Mouse (Mus musculus) granulocyte monocyte progenitor cell, adult 5-6 weeks (primary cell): ENCODE measurements around the gene Rgs7bp. TPM values are rescaled to one million over a fixed set of nuclear protein-coding genes. Genes with fewer than 3 reads are reported as not detected.
A peak's percentile ranks its signal among the peaks of the same experiment; 100 is the strongest.
"Not testable (repeated sequence)": the region's sequence is repeated elsewhere in the genome, so short reads cannot be mapped to it uniquely, and the experiment has no call there.

Source experiments
- ATAC-seq: replicated peaks from 2 replicates; pipeline ENCODE4 v1.8.0; 2016; ENCODE audit warnings: mild to moderate bottlenecking, moderate TSS enrichment, inconsistent platforms; ENCODE audit not compliant: poor library complexity, severe bottlenecking
- total RNA-seq, 2 experiments: library from RNA; stranded (forward) in 1 of 2; stranded (reverse) in 1 of 2; fragments of 200-712, 200-1000 nt in 1 of 2; fragments of >200 nt in 1 of 2; fragmentation: Nextera tagmentation in 1 of 2; gene quantifications; 2 replicates each; pipeline ENCODE4 v1.2.3; 2014 to 2017

Gene Rgs7bp
- total RNA-seq, 2 experiments from 2014 or later = 0.21 to 1.1 TPM

DNA sequence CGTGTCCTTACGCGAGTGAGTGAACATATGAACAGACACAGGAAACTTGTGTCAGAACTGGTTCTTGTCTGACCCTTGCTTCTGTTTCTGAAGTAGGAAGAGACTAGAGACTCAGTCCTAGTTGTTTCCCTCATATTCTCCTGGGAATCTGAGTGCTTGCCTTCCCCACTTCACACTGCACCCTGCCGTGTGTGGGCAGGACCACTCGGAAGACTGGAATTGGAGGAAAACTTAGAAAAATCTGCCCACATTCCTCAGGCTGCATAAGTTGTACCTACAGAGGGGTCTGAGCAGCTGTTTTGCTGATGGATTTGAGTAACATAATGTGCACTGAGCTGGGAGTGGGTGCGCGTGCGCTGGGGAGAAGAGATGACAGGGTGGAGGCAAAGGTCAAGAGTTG lies 114.2 kb downstream of the Rgs7bp start:
- ATAC-seq = no peak

DNA sequence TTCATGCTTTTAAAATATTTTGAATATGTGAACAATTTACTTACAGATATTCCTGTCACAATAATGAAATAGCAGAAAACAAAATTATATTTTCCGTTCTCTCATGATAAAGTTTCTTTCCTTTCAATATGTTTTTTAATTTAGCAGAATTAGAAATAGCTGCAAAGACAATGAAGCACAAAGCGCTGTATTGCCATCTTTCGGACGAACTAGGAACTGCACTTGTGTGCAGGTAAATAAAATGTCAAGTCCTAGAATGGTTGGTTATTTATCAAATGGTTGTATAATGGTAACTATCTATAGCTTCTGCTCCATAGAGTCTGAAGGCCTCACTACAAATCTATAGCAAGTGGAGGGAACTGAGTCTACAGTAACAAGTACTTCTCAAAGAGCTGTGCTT lies 114.9 kb downstream of the Rgs7bp start:
- peak; percentile 66 for ATAC-seq

DNA sequence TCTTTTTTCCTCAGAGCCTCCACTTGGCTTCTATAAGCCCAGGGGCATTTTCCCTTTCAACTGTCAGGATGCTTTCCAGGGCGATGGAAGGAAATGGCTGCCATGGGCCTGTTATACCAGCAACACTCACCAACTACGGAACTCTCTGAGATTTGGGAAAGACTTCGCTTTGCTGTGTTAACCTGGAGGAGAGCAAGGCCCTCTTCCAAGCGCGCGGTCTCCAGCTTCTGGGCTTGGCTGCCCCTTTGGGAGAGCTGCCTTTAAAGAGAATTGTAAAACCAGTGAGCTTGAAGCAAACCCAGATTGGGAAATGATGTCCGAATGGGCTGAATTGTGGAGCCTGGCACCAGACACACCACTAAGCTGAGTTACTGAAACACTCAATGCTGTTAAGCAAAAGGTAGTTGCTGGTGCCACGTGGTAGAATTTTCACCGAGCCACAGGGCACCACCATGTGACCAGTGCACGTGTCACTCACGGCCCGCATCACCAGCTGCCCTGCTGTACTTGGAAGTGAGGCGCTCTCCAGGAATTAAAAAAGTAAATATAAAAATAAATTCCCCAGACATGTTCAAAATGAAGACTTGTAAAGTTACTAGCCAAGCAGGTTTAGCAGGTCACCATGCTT lies 115.7 kb downstream of the Rgs7bp start:
- ATAC-seq = no peak

DNA sequence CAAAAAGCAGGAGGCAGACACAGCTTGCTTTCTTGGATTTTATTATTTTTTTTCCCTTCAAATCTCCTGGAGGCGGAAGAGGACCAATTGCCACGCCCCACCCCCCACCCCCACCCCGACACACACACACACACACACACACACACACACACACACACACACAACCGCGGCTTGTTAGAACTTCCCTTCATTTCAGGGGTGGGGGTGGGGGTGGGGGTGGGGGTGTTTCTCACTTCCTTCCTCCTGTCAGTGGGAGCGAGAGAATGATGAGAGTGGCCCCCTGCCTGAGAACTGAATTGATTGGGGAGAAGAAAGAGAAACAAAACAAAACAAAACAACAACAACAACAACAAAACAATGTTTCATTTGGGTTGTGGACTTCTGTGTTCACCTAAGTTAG lies 117.0 kb downstream of the Rgs7bp start:
- ATAC-seq = peak; percentile 60

DNA sequence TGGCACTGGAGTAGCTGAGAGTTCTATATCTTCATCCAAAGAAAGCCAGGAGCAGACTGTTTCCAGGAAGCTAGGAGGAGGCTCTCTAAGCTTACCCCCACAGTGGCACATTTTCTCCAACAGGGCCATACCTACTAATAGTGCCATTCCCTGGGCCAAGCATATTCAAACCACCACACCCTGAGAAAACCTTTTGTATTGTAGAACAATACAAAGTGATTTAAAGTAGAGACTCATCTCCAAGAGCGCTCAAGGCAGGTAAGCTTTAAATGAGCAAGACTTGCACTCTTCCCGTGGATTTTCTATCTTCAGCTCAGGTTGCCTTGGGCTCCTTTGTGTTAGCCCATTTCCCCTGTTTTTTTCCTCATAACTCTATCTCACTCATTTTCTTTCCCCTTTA lies 118.1 kb downstream of the Rgs7bp start:
- no peak for ATAC-seq

DNA sequence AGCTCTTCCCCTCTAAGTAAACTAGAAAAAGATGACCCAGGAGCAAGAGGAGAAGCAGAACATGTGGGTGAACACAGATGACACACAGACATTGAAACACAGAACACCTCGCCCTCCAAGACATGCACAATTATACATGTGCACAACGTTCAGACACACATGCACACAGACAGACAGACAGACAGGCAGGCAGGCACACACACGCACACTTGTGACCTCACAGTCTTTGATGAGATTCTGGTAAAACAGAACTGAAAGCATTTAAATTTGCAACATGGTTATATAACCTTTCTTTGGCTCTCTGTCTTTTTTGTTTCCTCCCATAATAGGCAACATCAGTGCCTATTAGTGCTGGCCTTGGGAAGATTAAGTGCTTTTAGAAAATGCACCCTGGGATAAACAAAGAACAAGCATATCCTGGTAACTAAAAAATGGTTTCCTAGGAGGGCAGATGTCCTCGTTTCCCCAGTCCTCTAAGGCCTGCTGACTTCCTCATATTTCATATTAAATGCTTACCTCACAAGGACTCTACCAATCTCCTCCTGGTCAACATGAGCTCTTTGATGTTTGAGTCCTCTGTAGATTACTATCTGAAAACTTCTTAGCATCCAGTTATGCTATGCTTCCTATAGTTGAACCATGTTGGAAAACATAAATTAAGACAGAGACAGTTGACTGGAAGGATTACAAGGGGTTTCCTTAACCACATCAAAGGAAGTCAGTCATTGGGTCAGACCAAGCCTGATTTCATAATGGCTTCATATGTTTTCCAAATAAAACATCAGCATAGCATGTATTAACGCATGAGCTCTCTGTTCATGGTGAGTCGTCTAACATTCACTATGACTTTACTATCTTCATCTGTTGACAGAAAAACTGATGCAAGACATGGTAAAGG lies 122.8 kb downstream of the Rgs7bp start:
- peak; percentile 77 for ATAC-seq

DNA sequence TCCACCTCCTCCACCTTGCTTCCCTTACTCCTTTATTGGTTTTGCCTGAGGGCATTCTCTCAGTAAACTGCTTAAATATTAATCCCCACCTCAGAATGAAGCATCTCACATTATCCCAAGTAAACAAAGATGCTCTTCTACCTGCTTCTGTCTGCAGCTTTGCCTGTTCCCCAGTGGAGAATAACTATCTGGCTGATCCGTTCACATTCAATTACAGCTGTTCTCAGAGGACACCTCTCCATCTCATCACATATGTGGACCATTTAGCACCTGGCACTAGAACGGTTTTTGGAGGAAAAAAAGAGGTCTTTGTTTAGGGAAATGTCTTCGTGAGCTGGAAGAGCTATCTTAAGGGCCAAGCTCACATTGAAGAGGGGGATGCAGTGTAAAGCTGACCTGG lies 123.9 kb downstream of the Rgs7bp start:
- no peak for ATAC-seq

DNA sequence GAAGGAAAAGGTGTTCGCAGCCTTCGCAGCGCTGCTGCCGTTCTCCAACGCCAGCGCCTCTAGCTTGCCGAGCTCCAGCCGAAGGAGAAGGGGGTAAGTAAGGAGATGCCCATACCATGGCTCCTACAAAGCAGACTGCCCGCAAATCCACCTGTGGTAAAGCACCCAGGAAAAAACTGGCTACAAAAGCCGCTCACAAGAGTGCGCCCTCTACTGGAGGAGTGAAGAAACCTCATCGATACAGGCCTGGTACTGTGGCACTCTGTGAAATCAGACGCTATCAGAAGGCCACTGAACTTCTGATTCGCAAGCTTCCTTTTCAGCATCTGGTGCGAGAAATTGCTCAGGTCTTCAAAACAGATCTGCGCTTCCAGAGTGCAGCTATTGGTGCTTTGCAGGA lies 136.1 kb downstream of the Rgs7bp start:
- ATAC-seq = peak; percentile 25; the same call in 1 of the 2 replicates

DNA sequence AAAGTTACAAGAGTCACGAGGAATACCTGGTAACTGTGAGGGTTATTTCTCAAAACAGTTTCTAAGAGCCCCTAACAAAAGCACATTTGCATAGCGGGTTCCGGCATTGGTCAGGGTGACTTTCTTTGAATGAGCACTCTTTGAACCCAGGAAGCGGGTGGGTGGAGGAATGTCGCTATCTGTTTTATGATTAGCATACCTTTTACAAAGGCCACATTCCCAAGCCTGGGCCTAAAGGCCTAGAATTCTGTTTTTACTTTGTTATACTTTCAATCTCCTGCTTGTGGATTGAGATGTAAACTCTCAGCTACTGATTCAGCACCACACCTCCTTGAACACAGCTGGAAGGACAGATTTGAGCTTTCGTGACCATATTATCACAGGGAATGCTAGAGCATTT lies 138.0 kb downstream of the Rgs7bp start:
- ATAC-seq = not testable (repeated sequence)

DNA sequence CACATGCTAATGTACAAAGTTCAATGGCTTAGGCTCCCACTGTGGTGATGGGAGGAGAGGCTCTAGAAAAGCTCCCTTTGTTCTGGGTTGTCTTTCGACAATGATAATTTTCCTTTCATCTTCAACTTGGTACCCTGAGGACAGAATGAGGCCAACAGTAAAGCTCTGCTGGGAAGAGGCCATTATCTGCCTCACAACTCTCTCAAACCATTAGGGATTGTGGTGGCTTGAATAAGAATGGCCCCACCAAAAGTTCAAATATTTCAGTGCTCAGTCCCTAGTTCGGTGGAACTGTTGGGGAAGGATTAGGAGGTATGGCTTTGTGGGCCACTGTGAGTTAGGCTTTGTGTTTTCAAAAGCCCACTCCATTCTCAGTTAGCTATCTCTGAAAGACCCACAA lies 138.6 kb downstream of the Rgs7bp start:
- no peak for ATAC-seq

DNA sequence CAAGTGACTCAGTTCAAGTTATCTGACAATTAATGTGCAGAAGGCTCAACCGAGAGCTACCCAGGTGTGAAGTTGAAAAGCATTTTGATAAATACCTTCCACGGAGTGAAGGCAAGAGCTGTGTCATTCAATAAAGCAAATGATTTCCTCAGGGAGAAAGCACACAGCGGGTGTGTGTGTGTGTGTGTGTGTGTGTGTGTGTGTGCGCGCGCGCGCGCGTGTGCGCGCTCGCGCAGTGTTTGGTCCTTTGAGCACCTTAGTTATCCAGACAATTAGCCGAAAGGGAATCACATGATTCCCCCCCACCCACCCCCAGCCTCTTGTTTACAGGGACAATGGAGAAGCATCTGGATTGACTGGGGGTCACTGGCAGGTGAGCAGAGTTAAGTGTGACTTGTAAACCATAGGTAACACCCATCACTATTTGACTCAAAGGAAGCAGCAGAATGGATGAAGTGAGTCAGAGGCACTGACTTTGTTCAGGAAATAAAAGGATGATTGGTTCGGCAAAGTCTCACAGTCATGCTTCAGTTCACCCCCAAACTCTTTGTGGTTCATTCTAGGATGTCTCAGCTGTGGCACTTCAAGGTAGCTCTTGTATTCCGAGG lies 140.3 kb downstream of the Rgs7bp start:
- no peak for ATAC-seq

DNA sequence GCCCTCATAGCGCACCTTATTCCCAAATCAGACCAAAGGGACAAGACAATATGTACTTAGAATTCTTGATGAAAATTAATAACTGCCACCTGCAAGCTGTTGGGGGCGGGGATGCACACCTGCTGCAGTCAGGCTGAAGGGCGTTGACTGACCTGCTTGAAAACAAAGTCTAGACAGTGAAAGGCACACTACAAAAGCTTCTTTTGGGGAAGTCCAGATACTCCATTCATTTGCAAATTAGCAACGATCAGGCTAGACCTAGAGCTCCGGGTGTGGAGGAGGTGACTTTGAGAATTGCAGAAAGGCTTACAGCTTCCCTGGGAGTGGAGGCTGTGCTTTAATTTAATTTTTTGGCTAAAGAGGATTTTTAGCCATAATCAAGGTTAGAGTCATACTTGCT lies 143.1 kb downstream of the Rgs7bp start:
- ATAC-seq = not testable (repeated sequence)

DNA sequence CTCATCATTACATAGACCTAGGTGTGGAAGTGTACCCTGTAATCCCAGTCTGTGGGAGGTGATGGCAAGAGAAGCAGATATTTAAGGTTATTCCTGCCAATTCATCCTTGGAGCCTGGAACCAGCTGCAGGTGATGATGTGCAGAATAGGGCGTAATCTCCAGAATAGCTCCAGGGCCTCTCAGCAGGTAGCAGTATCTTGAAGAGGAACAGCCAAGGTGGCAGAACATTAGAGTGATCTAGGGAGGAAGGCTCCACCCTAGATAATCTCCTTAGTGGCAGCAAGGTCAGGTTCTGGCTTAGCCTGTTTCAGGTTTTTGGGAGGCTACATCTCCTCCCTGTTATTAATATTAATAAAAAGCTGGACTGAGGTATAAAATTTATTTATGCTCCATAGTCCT lies 143.7 kb downstream of the Rgs7bp start:
- ATAC-seq = not testable (repeated sequence)

DNA sequence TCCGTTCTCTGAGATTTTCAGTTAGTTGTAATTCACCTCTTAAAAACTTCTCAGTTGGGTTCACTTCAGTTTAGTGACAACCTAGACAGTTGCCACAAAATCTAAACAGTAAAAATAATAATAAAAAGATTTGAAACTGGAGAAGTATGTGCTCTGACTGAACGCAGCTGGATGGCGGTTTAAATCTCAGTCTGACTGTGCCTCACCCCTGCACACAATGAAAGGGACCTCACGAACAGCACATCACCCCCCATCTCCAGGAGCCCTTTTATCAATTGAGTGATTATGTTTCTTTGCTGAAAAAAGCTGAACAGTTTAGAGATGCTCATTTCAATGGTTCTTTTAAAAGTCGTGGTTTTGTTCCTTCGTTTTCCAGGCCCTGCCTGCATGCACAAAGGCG lies 146.0 kb downstream of the Rgs7bp start:
- no peak for ATAC-seq

Other genes with a start within 250 kb of the Rgs7bp start
- 40.5 and 47.2 TPM in 2 replicates for gene Cwc27, start 237.8 kb downstream of the Rgs7bp start, total RNA-seq (2014; fragmentation: Nextera tagmentation)
- 52.3 and 55.7 TPM in 2 replicates for gene Cwc27, start 237.8 kb downstream of the Rgs7bp start, total RNA-seq (2017)
- not detected in 2 replicates for gene Shisal2b, start 191.0 kb downstream of the Rgs7bp start, total RNA-seq (2014; fragmentation: Nextera tagmentation)
- not detected in 2 replicates for gene Shisal2b, start 191.0 kb downstream of the Rgs7bp start, total RNA-seq (2017)
- not detected in 2 replicates for gene 4933425L06Rik, start 27.2 kb upstream of the Rgs7bp start, total RNA-seq (2014; fragmentation: Nextera tagmentation)
- gene 4933425L06Rik, start 27.2 kb upstream of the Rgs7bp start, total RNA-seq (2017) = not detected in 2 replicates
- gene Rnf180, start 239.9 kb upstream of the Rgs7bp start, total RNA-seq (2014; fragmentation: Nextera tagmentation) = 2.7 and 3.7 TPM in 2 replicates
- 1.3 and 2.9 TPM in 2 replicates for gene Rnf180, start 239.9 kb upstream of the Rgs7bp start, total RNA-seq (2017)